Mouse (Mus musculus) heart, postnatal 25 days (tissue): ENCODE data around the gene Pip4k2a. TPM values are rescaled to one million over a fixed set of nuclear protein-coding genes. Genes with fewer than 3 reads are reported as not detected.
A peak's percentile ranks its signal among the peaks of the same experiment; 100 is the strongest.
"Not testable (repeated sequence)": the region's sequence is repeated elsewhere in the genome, so short reads cannot be mapped to it uniquely, and the experiment has no call there.

Experiments used
- DNase-seq: peaks from one replicate; pipeline ENCODE4 v3.0.0; 2022; ENCODE audit warnings: low spot score
- intact Hi-C: fragments of 180-260 bp; cut with DNase I; formaldehyde crosslinking; loops from one replicate; pipeline ENCODE4 v1.15.1; 2025
- total RNA-seq, 2 experiments: library from RNA; stranded (reverse); gene quantifications; 2 replicates each; pipeline ENCODE4 v1.2.3; 2021

Pip4k2a gene
- 1 to 10 TPM; 7.1 to 7.6 TPM for total RNA-seq

DNA sequence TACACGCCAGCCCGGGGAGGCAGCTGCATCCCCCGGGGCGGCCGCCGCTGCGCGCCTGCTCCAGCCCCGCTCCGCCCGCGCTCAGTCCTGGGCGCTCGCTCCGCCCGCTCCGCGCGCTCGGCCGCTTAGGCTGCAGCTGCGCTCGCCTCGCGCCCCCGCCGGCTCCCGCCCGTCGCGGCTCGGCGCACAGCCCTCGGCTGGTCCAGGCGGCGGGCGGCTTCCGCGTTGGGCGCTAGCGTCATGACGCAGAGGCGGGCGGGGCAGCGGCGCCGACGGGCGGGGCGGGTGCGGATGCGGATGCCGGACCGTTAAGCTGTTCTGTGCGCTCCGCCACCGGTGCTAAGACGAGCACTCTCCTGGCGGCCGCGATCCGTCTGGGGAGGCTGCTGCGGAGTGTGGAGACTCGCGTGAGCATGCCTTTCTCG lies at the start of gene Pip4k2a, which contains the start of gene 4930426L09Rik:
Gene Pip4k2a, minus strand, starts transcription at position 73 of the 425 bp plus-strand sequence.
Gene 4930426L09Rik, plus strand, starts transcription at position 290 of the 425 bp plus-strand sequence.
- peak; percentile 90 for DNase-seq
- intact Hi-C loops = loop anchor here (5.0 to 10.0 kb wide), 6 partner anchors 46 to 411 kb away; partner anchors contain the start of gene Spag6

DNA sequence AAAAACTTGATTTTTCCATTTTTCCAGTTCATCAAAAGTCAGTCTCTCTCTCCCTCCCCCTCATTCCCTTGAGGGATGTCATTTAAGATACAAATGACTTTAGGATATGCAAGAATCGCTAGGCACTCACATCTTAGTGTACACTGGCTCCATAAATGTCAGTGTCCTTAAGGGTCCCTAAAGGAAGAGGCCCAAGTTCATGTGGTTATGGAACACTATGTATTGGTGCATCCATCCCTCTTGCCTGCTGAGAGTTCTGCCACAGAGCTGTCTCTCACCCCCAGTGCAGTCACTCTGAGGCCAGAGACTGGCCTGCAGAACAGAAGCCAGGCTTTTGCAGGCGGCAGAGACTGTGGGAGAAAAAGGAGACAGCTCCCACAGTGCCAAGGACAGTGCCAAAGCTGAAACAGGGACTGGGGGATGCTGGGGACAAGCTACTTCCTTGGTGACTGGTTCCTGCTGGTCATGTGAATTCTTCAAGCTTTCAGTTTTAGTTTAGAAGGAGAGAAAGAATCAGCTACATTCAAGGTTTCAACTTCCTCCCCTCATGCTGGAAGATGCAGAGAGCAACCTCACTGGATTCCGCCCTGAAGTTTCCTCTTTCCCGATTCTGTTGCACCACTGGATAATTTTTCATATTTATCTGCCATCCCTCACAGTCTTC lies 40.1 kb upstream of the Pip4k2a start:
- DNase-seq = peak; percentile 2
- intact Hi-C loops = no loop called here

DNA sequence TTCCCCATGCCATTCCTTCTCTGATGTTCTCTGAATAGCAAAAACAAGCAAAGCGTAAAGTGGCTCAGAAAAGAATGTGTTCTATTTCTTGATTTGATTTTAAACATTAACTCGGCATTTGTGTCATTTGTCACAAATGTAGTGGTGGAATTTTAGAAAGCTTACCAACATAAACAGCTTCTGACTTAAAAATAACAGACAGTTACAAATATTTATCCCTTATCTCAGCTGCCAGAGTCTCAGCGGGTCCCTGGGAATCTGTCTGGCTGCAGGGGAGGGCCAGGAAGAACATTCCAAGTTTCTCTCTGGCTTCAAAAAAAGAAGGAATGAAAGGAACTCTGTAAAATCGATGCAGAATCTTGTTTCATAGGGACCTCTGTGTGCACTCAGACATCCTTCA lies 39.5 kb upstream of the Pip4k2a start:
- intact Hi-C loops = no loop called here
- DNase-seq = no peak

DNA sequence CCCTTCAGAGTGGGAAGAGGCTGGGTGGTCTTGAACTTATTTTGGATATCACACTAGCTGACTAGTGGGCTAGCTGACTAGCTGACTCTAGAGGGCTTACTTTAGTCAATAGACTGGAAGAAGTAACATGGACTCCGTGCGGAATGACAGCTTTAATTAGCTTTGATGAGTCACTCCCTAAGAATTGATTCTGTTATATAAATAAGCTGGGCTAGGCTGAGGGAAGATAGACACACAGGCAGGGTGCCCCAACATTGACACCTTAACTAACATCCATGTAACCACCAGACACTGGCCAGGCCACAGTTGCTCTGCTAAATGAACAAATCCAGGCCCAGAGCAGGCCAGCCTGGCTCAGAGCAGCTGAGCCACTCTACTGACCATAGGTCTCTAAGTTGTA lies 26.9 kb upstream of the Pip4k2a start:
- intact Hi-C loops = no loop called here
- no peak for DNase-seq

DNA sequence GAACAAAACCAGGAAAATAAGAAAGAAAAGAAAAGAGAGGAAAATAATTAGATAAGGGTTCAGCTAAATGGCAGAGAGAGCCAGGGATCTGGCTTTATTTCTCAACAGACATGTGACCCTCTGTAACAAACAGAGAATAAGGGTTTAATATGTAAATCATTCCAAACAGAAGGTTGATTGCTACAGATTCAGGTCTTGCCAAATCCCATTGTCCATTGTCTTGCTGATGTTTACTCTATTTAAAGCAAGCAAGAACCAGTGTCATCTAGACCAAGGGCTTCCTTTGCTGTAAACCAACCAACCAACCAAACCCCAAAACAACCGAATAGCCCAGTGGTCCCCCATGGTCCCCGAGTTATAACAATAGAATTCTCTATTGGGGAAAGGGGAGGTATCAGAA lies 20.1 kb upstream of the Pip4k2a start:
- DNase-seq = no peak
- intact Hi-C loops = no loop called here

DNA sequence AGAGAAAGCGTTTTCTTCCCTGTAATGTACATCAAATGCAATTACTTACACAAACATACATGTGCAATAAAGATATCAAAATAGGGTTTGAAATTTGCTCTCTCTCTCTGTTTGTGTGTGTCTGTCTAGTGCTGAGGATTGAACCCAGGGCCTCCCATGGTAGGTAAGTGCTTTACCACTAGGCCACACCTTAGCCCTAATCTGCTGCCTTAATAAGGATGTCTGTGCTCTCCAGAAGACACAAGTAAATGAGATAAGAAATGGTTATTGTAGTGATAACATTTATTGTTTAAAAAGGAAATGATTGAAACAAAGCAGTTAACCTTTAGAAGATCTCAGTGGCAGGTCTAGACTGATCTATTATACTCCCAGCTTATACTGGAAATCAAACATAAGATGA lies 18.9 kb upstream of the Pip4k2a start:
- no peak for DNase-seq
- intact Hi-C loops = no loop called here

DNA sequence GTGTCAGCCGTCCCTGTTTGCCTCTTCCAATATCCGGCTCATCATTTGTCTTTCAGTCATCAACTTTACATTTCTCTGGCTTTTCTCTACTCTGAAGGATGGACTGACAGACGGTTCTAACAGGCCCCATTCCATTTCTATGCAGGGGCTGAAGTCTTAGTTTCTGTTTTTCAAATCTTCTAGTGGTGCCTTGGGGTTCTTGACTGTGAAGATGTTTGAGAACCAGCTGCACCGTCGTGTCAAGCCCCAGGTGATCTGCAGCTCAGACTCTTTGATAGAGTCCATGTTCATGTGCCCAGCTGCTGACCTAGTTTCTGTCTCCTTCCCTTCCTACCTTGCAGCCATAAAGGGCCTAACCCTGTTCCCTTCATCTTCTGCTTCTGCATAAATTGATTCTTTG lies 18.4 kb upstream of the Pip4k2a start:
- intact Hi-C loops = no loop called here
- no peak for DNase-seq

DNA sequence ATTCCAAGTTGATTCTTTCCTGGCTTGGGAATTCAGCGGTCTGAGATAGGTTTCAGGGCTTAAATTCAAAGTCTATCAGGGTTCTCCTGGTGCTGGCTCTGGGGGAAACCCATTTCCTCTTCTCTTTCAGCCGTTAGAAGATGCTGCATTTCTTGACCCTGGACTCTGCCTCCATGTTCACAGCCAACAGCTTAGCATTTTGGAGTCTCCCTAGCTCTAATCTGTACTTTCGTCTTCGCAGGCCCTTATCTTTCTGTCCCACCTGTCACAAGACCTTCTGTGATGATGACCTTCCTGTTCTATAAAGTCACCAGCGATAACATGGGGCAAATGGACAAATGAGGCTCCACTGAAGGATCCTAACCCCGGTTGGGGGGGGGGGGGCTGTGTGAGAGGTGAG lies 13.5 kb upstream of the Pip4k2a start:
- no peak for DNase-seq
- intact Hi-C loops = no loop called here

DNA sequence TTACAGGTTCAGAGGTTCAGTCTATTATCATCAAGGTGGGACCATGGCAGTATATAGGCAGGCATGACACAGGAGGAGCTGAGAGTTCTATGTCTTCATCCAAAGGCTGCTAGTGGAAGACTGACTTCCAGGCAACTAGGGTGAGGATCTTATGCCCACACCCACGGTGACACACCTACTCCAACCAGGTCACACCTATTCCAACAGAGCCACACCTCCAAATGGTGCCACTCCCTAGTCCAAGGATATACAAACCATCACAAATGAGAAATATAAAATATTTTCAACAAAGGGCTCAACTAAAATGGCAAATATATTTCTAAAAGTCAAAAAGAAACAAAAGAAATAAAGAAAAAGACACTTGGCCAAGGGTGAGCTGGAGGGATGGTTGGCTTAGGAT lies 12.6 kb upstream of the Pip4k2a start:
- intact Hi-C loops, DNase-seq: not testable (repeated sequence)

DNA sequence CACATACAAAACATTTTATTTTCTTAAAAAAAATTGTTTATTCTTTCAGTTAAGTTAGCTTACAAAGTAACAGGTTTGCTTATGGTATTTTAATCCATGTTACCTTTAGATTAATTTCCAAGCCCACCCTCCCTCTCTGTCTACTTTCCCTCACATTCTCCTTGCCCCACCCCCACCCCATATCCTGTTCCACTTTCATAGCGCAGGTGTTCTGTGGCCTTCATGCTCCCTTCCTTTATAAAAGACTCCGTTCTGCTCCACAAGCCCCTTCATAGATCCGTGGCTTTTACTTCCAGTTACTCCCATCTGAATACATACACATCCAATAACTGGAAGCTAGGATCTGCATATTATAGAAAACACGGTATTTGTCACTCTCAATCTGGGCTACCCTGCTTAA lies 9.7 kb upstream of the Pip4k2a start:
- intact Hi-C loops = no loop called here
- no peak for DNase-seq

DNA sequence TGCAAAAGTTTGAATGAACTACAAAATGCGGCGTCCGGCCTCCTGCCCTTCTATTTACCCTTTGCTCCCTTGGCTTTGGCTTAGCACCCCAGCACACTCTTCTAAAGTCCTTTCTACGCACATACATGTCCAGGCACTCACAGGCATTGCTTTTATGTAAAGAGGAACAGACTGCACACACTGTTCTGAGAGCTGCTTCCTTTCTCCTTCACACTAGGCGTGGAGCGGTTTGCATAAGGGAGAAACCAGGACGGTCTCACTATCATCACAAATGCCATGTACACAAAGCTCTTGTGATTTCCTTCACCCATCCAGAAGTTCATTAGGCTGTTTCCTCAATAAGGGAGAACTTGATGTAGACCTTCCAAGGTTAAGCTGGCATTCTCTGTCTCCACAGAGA lies 8.2 kb upstream of the Pip4k2a start:
- intact Hi-C loops = no loop called here
- DNase-seq = no peak

DNA sequence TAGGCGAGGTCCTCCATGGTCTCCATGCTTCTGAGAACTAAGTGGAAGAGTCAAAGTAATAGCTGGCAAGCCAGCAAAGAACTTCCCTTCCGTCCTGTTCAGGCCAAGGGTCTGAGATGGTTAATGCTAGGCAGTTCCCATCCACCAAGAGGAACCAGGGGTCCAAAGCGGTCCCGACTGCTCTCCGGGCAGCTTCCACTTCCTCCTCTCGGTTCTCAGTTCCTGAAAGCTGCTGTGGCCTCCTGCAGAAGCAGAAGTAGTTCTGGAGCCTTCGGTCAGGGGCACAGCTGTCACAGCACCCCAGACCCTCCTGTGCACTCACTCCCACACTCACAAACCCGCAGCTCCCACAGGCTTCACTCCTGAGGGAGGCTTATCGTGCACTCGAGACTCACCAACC lies 6.9 kb upstream of the Pip4k2a start:
- DNase-seq = peak; percentile 31
- intact Hi-C loops = no loop called here

DNA sequence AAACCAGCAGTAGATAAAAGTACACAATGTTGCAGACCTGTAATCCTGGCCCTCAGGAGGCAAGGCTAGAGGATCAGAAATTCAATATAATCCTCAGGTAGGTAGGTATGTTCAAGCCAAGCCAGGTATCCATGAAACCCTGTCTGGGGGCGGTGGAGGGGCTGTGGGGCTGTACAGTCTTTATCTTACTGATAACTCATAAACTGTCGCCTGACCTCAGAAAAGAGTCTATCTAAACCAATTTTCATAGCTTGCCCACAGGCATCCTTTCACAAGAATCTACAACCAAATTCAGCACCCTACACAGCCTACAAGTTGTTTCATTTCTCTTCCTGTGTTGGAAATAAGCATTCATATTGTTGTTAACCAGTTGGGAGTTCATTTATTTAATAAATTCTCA lies 1.5 kb upstream of the Pip4k2a start:
- no peak for DNase-seq
- intact Hi-C loops = loop anchor here (5.0 to 10.0 kb wide), 6 partner anchors 47 to 412 kb away; partner anchors contain the start of gene Spag6

DNA sequence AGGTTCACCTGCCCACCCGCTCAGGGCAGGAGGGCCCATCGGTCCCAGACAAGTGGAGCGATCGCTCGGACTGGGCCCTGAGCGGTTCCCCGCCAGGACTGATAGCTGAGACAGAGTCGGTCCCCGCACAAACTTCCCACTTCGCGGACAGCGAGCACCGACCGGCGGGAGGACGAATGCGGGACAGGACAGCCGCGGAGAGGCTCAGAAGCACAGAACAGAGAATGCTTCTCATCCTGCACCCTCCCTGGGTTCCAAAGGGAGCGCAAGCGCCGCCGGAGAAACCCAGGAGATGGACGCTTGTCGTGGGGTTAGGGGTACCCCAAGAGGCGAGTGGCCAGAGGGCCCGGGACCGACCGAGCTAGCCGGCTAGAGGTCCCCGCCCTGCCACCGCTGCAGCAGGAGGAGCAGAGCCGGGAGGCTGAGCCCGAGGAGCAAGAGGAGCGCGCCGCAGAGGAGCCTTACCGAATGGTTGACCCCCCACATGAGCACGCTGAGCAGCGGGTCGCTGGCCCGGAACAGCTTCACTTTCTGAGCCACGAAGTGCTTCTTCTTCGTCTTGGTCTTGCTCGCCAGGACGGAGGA lies 447 bp downstream of the Pip4k2a start:
- intact Hi-C loops = loop anchor here (5.0 to 10.0 kb wide), 6 partner anchors 45 to 410 kb away; partner anchors contain the start of gene Spag6
- peak; percentile 24 for DNase-seq

DNA sequence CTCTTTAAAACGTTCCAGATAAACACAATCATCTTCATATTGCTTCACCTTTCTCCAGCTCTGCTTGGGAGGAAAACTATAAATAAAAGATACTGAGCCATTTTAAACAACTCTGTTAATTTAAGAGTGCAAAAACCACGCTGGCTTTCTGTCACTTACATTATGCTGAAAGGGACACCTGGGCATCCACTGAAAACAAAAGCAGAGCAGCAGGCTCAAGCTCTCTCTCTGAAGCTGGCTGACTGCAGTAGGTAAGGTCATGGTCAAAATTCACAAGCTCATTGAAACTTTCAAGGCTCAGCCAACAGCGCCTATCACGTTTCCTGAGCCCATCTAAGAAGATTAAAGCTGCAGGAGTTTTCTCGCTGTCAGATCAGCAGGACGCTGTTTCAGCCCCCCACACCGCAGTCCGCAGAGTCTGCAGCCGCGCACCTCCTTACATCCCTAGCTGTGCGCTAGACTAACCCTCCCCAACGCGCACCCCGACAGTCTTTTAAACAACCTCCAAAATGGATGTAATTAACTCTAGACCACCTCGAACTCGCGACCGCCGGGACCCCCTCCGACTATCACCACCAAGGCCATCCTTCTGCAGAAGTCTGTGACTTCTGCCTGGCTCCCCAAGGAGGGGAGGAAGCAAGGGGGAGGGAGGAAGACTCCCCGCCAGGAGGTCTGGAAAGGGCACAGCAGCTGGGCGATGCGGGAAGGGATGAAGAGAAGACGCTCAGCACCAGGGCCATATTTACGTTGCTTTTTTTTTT lies 1.3 kb downstream of the Pip4k2a start:
- intact Hi-C loops = loop anchor here (5.0 to 10.0 kb wide), 6 partner anchors 44 to 409 kb away; partner anchors contain the start of gene Spag6
- no peak for DNase-seq

DNA sequence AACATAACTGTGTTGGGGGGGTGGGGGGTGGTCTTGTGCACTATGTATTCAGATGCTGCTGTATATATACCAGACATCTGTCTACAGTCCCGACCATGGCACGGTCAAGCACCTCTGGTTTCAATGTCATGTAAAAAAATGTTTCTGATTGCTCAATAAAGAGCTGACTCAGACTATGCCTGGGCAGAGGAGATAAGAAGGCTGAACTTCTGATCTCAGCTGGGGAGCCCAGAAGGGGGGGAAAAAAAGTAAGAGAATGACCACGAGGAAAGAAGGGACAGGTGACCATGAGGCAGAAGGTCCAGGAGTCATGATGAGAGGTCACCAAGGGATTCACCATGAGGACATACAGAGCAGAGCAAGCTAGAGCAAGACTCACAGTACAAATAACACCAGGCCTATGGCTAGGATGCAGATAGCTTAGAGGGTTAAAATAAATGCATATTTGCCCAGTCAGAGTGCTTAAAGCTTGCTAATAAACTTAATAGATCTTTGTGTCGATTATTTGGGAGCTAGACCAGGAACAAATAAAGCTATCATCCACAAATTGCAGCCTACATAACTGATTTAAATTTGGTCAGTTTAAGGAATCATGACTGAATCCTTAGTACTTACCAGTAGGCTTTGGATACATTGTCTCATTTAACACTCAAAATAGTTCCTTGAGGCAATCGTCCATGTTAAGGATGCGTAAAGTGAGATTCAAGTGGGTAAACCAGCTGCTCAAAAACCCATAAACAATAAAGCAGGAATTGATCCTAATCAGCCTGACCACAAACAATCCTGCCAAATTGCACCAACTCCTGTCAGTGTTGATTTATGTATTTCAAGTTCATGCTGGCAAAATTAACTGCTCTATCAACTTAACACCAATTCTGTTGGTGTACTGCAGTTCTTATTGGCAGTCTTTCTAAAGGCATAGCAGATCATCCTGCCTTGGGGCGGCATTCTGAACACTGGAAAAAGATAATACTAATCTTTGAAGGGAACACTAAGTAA lies 5.1 kb downstream of the Pip4k2a start:
- no peak for DNase-seq
- intact Hi-C loops = loop anchor here (10.0 kb wide), 1 partner anchor 298 kb away; the partner anchor contains the start of gene Spag6

DNA sequence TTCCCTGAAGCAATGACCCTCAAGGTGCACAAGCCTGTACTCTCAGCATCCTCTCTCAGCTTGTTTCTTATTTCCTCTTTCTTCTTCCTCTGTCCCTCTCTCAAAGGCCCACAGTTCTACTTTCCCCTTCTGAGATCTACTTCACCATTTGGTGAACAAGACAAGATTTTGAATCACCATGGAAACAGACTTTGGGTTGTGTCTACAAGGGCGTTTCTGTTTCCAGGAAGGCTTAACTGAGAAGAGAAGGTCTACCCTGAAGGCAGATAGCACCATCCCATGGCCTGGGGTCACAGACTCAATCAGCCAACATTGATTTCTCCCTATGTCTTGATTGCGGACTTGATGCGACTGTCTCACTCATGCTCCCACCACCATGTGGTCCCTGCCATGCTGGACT lies 9.0 kb downstream of the Pip4k2a start:
- intact Hi-C loops = no loop called here
- no peak for DNase-seq

DNA sequence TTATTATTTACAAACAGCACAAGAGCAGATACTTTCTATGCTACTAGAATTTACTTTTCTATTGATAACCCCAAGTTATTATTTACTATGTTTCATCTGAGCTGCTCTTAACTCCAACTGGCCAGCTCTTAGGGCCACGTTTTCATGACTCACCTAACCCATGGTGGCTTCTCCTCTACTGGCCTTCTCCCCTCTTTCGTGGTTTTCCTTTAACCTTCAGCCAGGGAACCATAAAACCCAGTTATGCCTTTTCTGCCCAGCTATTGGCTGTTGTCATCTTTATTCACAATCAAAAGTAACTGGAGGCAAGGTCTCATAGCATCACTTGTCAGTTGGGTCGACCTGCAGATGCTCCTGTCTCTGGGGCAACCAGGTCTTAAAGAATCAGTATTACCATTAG lies 12.4 kb downstream of the Pip4k2a start:
- no peak for DNase-seq
- intact Hi-C loops = no loop called here

DNA sequence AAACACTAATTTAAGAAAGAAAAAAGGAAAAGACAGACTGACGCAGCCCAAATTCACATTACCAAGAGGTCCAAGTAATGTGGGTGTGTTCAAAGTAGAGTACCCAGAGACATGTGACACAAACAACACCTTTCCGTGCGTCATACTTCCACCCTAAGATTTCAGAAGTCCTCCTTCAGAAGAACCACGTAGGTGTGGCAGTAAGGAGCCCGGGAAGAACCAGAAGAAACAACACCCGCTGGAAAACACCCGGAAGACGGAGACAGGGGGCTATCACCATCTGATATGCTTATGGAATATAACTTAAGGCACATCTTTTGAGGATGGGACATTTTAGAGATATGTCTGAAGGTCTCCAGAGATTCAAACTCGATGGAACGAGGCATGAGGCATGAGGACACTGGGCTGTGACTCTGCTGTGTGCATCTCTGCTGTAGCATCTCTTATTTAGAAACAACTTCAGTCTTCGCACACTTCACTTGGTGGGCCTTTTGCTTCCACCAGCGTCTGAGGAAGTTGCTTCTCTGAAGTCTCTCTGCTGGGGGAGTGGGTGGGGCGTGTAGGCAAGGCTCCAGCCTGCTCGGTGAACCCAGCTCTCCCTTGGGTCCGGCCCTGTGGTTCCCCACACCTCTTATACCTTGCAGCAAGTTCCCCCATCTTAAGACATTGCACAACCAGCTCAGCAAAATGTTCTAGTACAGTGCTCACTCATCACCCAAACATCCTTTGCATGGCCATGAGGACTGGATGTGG lies 13.7 kb downstream of the Pip4k2a start:
- intact Hi-C loops = no loop called here
- DNase-seq = peak; percentile 23
